ENCODE assay signal across 8 mouse cellular contexts in genomic region chr17:27480143-27481103, GRCm38 (mm10). TPM values are rescaled to one million over a fixed set of nuclear protein-coding genes. Genes with fewer than 3 reads are reported as not detected.
DNase-seq lines count a peak whose midpoint lies in the region; ATAC-seq and TF ChIP-seq lines count a peak whose summit lies in the region.

No protein-coding gene starts in this region.

- H3K36me3 ChIP-seq in forebrain, embryonic 13.5 days (ENCODE audit: poor library complexity, severe bottlenecking) = no peaks in the 10 kb centered on the region
- H3K36me3 ChIP-seq in hindbrain, embryonic 14.5 days (replicated peaks; ENCODE audit: control insufficient read depth, insufficient read depth) = no peaks in the 10 kb centered on the region
- no peaks in the 10 kb centered on the region for H3K36me3 ChIP-seq in lung, embryonic 15.5 days
- no peaks in the 10 kb centered on the region for H3K36me3 ChIP-seq in thymus, adult 2 months (ENCODE audit: control insufficient read depth, insufficient read depth, low read length)

- DNase-seq in brain, embryonic 14.5 days (ENCODE audit: low read depth) = peak; percentile 79
- no peak for DNase-seq in hindbrain, embryonic 14.5 days (ENCODE audit: low spot score)
- DNase-seq in retina, embryonic 14.5 days (ENCODE audit: low spot score) = peak; percentile 19
- DNase-seq in adipocyte (ENCODE audit: low spot score) = no peak
- no peak for DNase-seq in layer of hippocampus, adult 9-10 months (ENCODE audit: low spot score)
- DNase-seq in thymus, adult 2 months = no peak

- peaks cover 28% of the 10 kb centered on the region for H3K4me1 ChIP-seq in forebrain, embryonic 13.5 days
- peaks cover 18% of the 10 kb centered on the region for H3K4me1 ChIP-seq in hindbrain, embryonic 14.5 days (replicated peaks; ENCODE audit: control insufficient read depth, insufficient read depth, low read length)
- H3K4me1 ChIP-seq in lung, embryonic 15.5 days = peaks cover 10% of the 10 kb centered on the region
- no peaks in the 10 kb centered on the region for H3K4me1 ChIP-seq in thymus, adult 2 months (replicated peaks; ENCODE audit: control insufficient read depth, insufficient read depth, low read length)

- H3K4me2 ChIP-seq in forebrain, embryonic 13.5 days = peak overlapping the region; percentile 22
- no peak overlapping the region for H3K4me2 ChIP-seq in hindbrain, embryonic 14.5 days (replicated peaks)
- H3K4me2 ChIP-seq in lung, embryonic 15.5 days = peak overlapping the region; percentile 37

- peak; percentile 63 for ATAC-seq in forebrain, embryonic 13.5 days
- no peak for ATAC-seq in hindbrain, embryonic 14.5 days (ENCODE audit: low FRiP score)
- peak; percentile 56; the same call in 1 of the 2 replicates for ATAC-seq in lung, embryonic 15.5 days (ENCODE audit: borderline replicate concordance, extremely low read depth, low FRiP score, low TSS enrichment)

- no peak for TF ChIP-seq CTCF in brain, embryonic 14.5 days (IDR thresholded peaks at IDR 0.05; ENCODE audit: borderline replicate concordance, extremely low read depth, insufficient read depth, insufficient read length)
- no peak for TF ChIP-seq CTCF in thymus, adult 2 months (IDR thresholded peaks at IDR 0.05; ENCODE audit: borderline replicate concordance, control insufficient read depth, extremely low read depth, insufficient read depth, low read length, poor library complexity)

- H3K9me3 ChIP-seq in forebrain, embryonic 13.5 days (replicated peaks) = no peaks in the 10 kb centered on the region
- H3K9me3 ChIP-seq in hindbrain, embryonic 14.5 days (ENCODE audit: control insufficient read depth, low read length) = no peaks in the 10 kb centered on the region
- no peaks in the 10 kb centered on the region for H3K9me3 ChIP-seq in lung, embryonic 15.5 days

- H3K27ac ChIP-seq in forebrain, embryonic 13.5 days = peak overlapping the region; percentile 79
- H3K27ac ChIP-seq in hindbrain, embryonic 14.5 days = peak overlapping the region; percentile 34
- H3K27ac ChIP-seq in lung, embryonic 15.5 days = no peak overlapping the region
- H3K27ac ChIP-seq in thymus, adult 2 months (ENCODE audit: control insufficient read depth, insufficient read depth, low read length) = no peak overlapping the region

- H3K27me3 ChIP-seq in forebrain, embryonic 13.5 days = no peaks in the 10 kb centered on the region; the same call in none of the 2 replicates
- no peaks in the 10 kb centered on the region for H3K27me3 ChIP-seq in hindbrain, embryonic 14.5 days (ENCODE audit: control insufficient read depth, insufficient read depth, low read length)
- no peaks in the 10 kb centered on the region for H3K27me3 ChIP-seq in lung, embryonic 15.5 days
- no peaks in the 10 kb centered on the region for H3K27me3 ChIP-seq in thymus, adult 2 months (ENCODE audit: control insufficient read depth, insufficient read depth, low read length)

- WGBS in forebrain, embryonic 13.5 days = 40% methylated on average over 29 of the region's 29 CpGs
- WGBS in hindbrain, embryonic 14.5 days = 40% methylated on average over 29 of the region's 29 CpGs
- WGBS in lung, embryonic 15.5 days = 22% methylated on average over 29 of the region's 29 CpGs
- 74% methylated on average over 29 of the region's 29 CpGs for WGBS in thymus, adult 2 months

- no peak overlapping the region for H3K4me3 ChIP-seq in forebrain, embryonic 13.5 days
- no peak overlapping the region for H3K4me3 ChIP-seq in hindbrain, embryonic 14.5 days (replicated peaks; ENCODE audit: low read length)
- H3K4me3 ChIP-seq in lung, embryonic 15.5 days = no peak overlapping the region
- H3K4me3 ChIP-seq in thymus, adult 2 months (ENCODE audit: control insufficient read depth, insufficient read depth, low read length) = no peak overlapping the region

- H3K9ac ChIP-seq in forebrain, embryonic 13.5 days = peak overlapping the region; percentile 43
- H3K9ac ChIP-seq in hindbrain, embryonic 14.5 days = peak overlapping the region; percentile 11; the same call in 1 of the 2 replicates
- peak overlapping the region; percentile 19; the same call in 1 of the 2 replicates for H3K9ac ChIP-seq in lung, embryonic 15.5 days

- TF ChIP-seq POLR2A in brain, embryonic 14.5 days (IDR thresholded peaks at IDR 0.05; ENCODE audit: borderline replicate concordance, extremely low read depth, insufficient read depth, insufficient read length, poor library complexity, severe bottlenecking) = no peak
- no peak for TF ChIP-seq POLR2A in thymus, adult 2 months (IDR thresholded peaks at IDR 0.05; ENCODE audit: control insufficient read depth, extremely low read depth, insufficient read depth, low read length, poor library complexity)

RNA-seq across cellular contexts. Expression of gene Grm4, which starts 40.8 kb away (rescaled TPM):
- 16.3 and 28.0 TPM in 2 replicates for polyA plus RNA-seq in brain, embryonic 14.5 days (2012; rRNA removed)
- 2.2 and 2.4 TPM in 2 replicates for polyA plus RNA-seq in forebrain, embryonic 13.5 days (2015; fragmentation: Nextera tagmentation; extraction: Ambion mirVana)
- 9.0 and 10.1 TPM in 2 replicates for polyA plus RNA-seq in hindbrain, embryonic 14.5 days (2014; fragmentation: Nextera tagmentation; extraction: Ambion mirVana)
- 0.06 and 0.07 TPM in 2 replicates for polyA plus RNA-seq in lung, embryonic 15.5 days (2015; fragmentation: Nextera tagmentation; extraction: Ambion mirVana)
- 1.5 and 1.9 TPM in 2 replicates for polyA plus RNA-seq in thymus, adult 2 months (2012; rRNA removed)

Comparison
In these comparisons a context has a peak if more than half of its experiments do, and no peak if none do; other contexts are left out.
1. DNase-seq: peak in brain, embryonic 14.5 days (single experiment) and retina, embryonic 14.5 days (single experiment); none in hindbrain, embryonic 14.5 days (single experiment), adipocyte (single experiment), layer of hippocampus, adult 9-10 months (single experiment) and thymus, adult 2 months (single experiment).
2. H3K27ac ChIP-seq: peak in forebrain, embryonic 13.5 days (single experiment) and hindbrain, embryonic 14.5 days (single experiment); none in lung, embryonic 15.5 days (single experiment) and thymus, adult 2 months (single experiment).
3. Peak in every context shown above with its lines, with median percentiles within 50 percentile points of each other: H3K9ac ChIP-seq.